Mouse (Mus musculus) kidney, postnatal 25 days (tissue): ENCODE measurements around the gene Atp2c1.

Experiments
- DNase-seq, 2 experiments: peaks; one replicate each; pipeline ENCODE4 v3.0.0; 2021; ENCODE audit warnings: mixed read lengths in 2 of 2

The Atp2c1 gene

GRCm38 (mm10) chr9:105527219-105527618, at the start of gene Atp2c1:
Gene Atp2c1 (minus strand): TSS chr9:105527319.
- DNase-seq = no peak

GRCm38 (mm10) chr9:105557452-105557851, 30.3 kb upstream of the Atp2c1 start:
- DNase-seq = no peak

- peak; percentile 28 to 39 for DNase-seq
These were observed 29.1 kb upstream of the Atp2c1 start for GRCm38 (mm10) chr9:105556141-105556735.

GRCm38 (mm10) chr9:105554439-105554807, 27.3 kb upstream of the Atp2c1 start:
- no peak for DNase-seq

GRCm38 (mm10) chr9:105553629-105554438, 26.7 kb upstream of the Atp2c1 start:
- DNase-seq = no peak

- no peak for DNase-seq
These were observed 24.3 kb upstream of the Atp2c1 start for GRCm38 (mm10) chr9:105551407-105551806.

- DNase-seq = peak; percentile 3 to 44
These were observed 22.0 kb upstream of the Atp2c1 start for GRCm38 (mm10) chr9:105549096-105549495.

- DNase-seq = no peak
These were observed 17.1 kb upstream of the Atp2c1 start for GRCm38 (mm10) chr9:105544013-105544750.

GRCm38 (mm10) chr9:105537473-105537872, 10.4 kb upstream of the Atp2c1 start:
- DNase-seq = no peak

GRCm38 (mm10) chr9:105536877-105537276, 9.8 kb upstream of the Atp2c1 start:
- DNase-seq = peak in 1 of 2 experiments; percentile 45

- no peak for DNase-seq
These were observed 1.8 kb downstream of the Atp2c1 start for GRCm38 (mm10) chr9:105525355-105525754.

GRCm38 (mm10) chr9:105523038-105523437, 4.1 kb downstream of the Atp2c1 start:
- no peak for DNase-seq

GRCm38 (mm10) chr9:105522063-105522462, 5.1 kb downstream of the Atp2c1 start:
- DNase-seq = no peak

GRCm38 (mm10) chr9:105520776-105521552, 6.2 kb downstream of the Atp2c1 start:
- DNase-seq = peak in 1 of 2 experiments; percentile 10

- peak in 1 of 2 experiments; percentile 8 for DNase-seq
These were observed 7.7 kb downstream of the Atp2c1 start for GRCm38 (mm10) chr9:105519278-105519883.

GRCm38 (mm10) chr9:105503690-105504089, 23.4 kb downstream of the Atp2c1 start:
- no peak for DNase-seq

GRCm38 (mm10) chr9:105502389-105502788, 24.7 kb downstream of the Atp2c1 start:
- DNase-seq = no peak

GRCm38 (mm10) chr9:105495316-105496174, 31.6 kb downstream of the Atp2c1 start:
- peak in 1 of 2 experiments; percentile 57 for DNase-seq

- DNase-seq = peak; percentile 97 to 98
These were observed 32.4 kb downstream of the Atp2c1 start for GRCm38 (mm10) chr9:105494553-105495315.

GRCm38 (mm10) chr9:105492744-105493143, 34.4 kb downstream of the Atp2c1 start:
- no peak for DNase-seq
